Mouse (Mus musculus) lung, embryonic 16.5 days (tissue): ENCODE measurements around the gene Poglut1. TPM values are rescaled to one million over a fixed set of nuclear protein-coding genes. Genes with fewer than 3 reads are reported as not detected.

Experiments
- ATAC-seq: fragments of 200-750 bp; cut with Nextera tagmentation; 2 replicates; pipeline ENCODE4 v1.8.0; 2017; ENCODE audit warnings: low read depth, mild to moderate bottlenecking, moderate library complexity
- H3K27ac ChIP-seq: fragments of 300-500 bp; sonication (generic); 2 replicates; pipeline ENCODE4 v1.5.1; 2014; ENCODE audit warnings: mild to moderate bottlenecking, control low read depth, low read length
- H3K27me3 ChIP-seq: fragments of 300-500 bp; sonication (generic); 2 replicates; pipeline ENCODE4 v1.6.1; 2014; ENCODE audit warnings: low read depth, low read length, mixed read lengths; ENCODE audit not compliant: control insufficient read depth, insufficient read depth
- H3K36me3 ChIP-seq: fragments of 300-500 bp; sonication (generic); 2 replicates; pipeline ENCODE4 v1.6.1; 2014; ENCODE audit warnings: low read length; ENCODE audit not compliant: control insufficient read depth, insufficient read depth
- H3K4me1 ChIP-seq: fragments of 300-500 bp; sonication (generic); replicated peaks from 2 replicates; pipeline ENCODE4 v1.6.1; 2014; ENCODE audit warnings: low read length, mixed read lengths; ENCODE audit not compliant: control insufficient read depth, insufficient read depth
- H3K4me2 ChIP-seq: fragments of 300-500 bp; sonication (generic); 2 replicates; pipeline ENCODE4 v1.6.1; 2014; ENCODE audit warnings: low read depth, low read length, control low read depth
- H3K4me3 ChIP-seq: fragments of 300-500 bp; sonication (generic); 2 replicates; pipeline ENCODE4 v1.5.1; 2014; ENCODE audit warnings: mild to moderate bottlenecking, low read length, control low read depth
- H3K9ac ChIP-seq: fragments of 300-500 bp; sonication (generic); 2 replicates; pipeline ENCODE4 v1.6.1; 2014; ENCODE audit warnings: low read length, control low read depth
- H3K9me3 ChIP-seq: fragments of 300-500 bp; sonication (generic); 2 replicates; pipeline ENCODE4 v1.6.1; 2016; ENCODE audit warnings: low read length; ENCODE audit not compliant: control insufficient read depth
- WGBS: fragments of 180-500 bp; shearing (Covaris S2); extraction: QIAGEN DNeasy Blood & Tissue Kit; methylation state at CpG from one replicate; pipeline ENCODE4 v1.1.7; 2014; 5-methylcytosine and 5-hydroxymethylcytosine counted together
- polyA plus RNA-seq: library from polyadenylated mRNA; unstranded; fragments of >200 nt; fragmentation: Nextera tagmentation; extraction: Ambion mirVana; gene quantifications from 2 replicates; pipeline ENCODE4 v1.2.1, GENCODE M21; 2015

The Poglut1 gene
- polyA plus RNA-seq: 44.5 and 50.4 TPM in 2 replicates

DNA sequence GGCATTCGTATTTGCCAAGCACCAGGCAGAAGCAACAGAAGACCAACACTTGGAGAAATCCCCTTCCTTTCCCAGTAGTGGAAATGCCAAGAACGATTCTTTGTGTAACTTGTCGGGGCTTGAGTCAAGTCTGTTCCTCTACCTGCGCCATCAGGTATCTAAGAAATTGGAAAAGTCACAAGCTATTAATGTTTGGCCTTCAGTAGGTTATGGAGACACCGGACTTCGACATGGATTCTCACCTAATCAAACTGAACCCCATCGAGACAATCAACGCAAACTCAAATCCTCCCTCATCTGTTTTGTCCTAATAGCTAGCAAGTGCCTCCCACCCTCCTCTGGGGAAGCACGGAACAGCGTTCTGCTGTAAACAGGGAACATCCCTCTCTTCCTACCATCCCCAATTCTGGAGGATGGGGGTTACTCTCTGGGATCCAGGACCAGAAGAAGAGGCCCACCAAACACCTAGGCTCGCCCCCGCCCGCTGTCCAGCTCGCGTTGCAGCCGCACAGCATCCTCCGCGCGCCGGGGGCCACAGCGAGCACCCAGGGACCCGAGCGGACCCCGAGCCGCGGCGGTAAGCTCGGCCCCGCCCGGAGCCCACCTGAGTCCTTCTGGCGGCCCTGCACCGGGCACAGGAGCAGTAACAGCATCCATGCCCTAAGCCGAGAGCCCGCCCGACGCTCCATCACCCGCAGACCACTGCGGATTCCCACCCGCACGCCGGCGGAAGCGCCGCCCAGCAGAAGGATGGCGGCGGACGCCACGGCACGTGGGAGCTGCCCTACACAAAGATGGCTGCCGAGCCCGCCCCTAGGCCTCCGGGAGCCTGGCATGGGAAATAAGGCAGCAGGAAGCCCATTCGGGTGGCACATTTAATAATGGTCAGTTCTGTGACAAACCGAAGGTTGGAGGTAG, at the start of gene Poglut1:
TSS of gene Poglut1 (minus strand) at position 780 of the 918 bp plus-strand sequence.
- Histone ChIP-seq H3K4me1 (peaks cover 8% of the 10 kb centered on the region), H3K9me3 (no peaks in the 10 kb centered on the region), H3K4me3 (peak within 1 kb of the TSS; percentile 89), H3K27ac (no peak within 1 kb of the TSS), H3K4me2 (peak within 1 kb of the TSS; percentile 85), H3K9ac (peak within 1 kb of the TSS; percentile 86), H3K27me3 (peaks cover 5% of the 10 kb centered on the region; the same call in 1 of the 2 replicates), H3K36me3 (peaks cover 2% of the 10 kb centered on the region; the same call in 1 of the 2 replicates)
- peak; percentile 97 for ATAC-seq
- 2% methylated on average over 48 of the region's 54 CpGs for WGBS

- Histone ChIP-seq H3K27me3 (no peaks in the 10 kb centered on the region), H3K4me1 (no peaks in the 10 kb centered on the region), H3K36me3 (peaks cover 27% of the 10 kb centered on the region), H3K4me2 (no peak overlapping the region), H3K9me3 (no peaks in the 10 kb centered on the region), H3K27ac (no peak overlapping the region), H3K4me3 (no peak overlapping the region), H3K9ac (no peak overlapping the region)
- WGBS: 59% methylated on average over 11 of the region's 11 CpGs
- ATAC-seq: no peak
Observed at GRCm38 (mm10) chr16:38598986-38599680, 49.1 kb upstream of the Poglut1 start.

DNA sequence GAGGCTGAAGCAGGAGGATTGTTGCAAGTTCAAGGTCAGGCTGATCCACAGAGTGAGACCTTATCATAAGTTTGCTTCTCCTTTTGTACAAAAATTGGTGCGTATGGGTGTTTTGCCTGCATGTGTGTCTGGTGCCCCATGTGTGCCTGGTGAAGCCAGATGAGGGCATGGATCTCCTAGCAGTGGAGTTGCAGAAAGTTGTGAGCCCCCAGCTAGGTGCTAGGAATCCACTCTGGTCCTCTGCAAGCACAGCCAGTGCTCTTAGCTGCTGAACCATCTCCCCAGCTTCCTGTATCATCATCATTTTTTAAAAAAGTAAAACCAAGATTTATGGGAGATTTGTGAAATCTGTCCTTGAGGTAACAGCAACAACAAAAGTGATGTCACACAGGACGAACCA, 46.6 kb upstream of the Poglut1 start:
- no peak for ATAC-seq
- Histone ChIP-seq H3K27ac (no peak overlapping the region), H3K4me2 (no peak overlapping the region), H3K4me1 (no peaks in the 10 kb centered on the region), H3K27me3 (no peaks in the 10 kb centered on the region), H3K4me3 (no peak overlapping the region), H3K9ac (no peak overlapping the region), H3K9me3 (no peaks in the 10 kb centered on the region), H3K36me3 (peaks cover 12% of the 10 kb centered on the region)
- WGBS: 90% methylated on average over 2 of the region's 2 CpGs

GRCm38 (mm10) chr16:38596099-38596498, 46.0 kb upstream of the Poglut1 start:
- H3K27ac ChIP-seq: no peak overlapping the region
- H3K9ac ChIP-seq: no peak overlapping the region
- H3K27me3 ChIP-seq: no peaks in the 10 kb centered on the region
- WGBS: 83% methylated on average over 2 of the region's 2 CpGs
- H3K9me3 ChIP-seq: no peaks in the 10 kb centered on the region
- no peak for ATAC-seq
- H3K4me3 ChIP-seq: no peak overlapping the region
- H3K4me1 ChIP-seq: no peaks in the 10 kb centered on the region
- H3K4me2 ChIP-seq: no peak overlapping the region
- peaks cover 8% of the 10 kb centered on the region for H3K36me3 ChIP-seq

DNA sequence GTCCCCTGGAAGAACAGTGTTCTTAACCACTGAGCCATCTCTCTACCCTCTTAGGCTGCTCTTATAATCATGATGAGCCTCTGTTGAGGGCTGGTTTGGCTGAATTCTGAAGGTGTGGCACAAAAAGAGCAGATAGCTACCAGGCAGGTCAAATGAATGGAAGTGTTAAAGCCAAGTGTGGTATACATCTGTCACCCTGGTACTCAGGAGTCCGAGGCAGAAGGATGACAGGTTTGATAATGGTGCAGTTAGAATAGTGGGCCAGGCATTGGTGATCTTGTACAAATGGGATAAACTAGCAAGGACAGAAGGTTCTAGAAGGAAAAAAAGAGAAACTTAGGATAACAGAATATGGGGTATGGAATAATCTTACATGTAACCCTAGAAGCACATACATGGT, 44.4 kb upstream of the Poglut1 start:
- Histone ChIP-seq H3K36me3 (peaks cover 6% of the 10 kb centered on the region), H3K9me3 (no peaks in the 10 kb centered on the region), H3K27ac (no peak overlapping the region), H3K4me1 (no peaks in the 10 kb centered on the region), H3K4me2 (no peak overlapping the region), H3K27me3 (no peaks in the 10 kb centered on the region), H3K4me3 (no peak overlapping the region), H3K9ac (no peak overlapping the region)
- 88% methylated on average over 1 of the region's 1 CpGs for WGBS
- no peak for ATAC-seq

GRCm38 (mm10) chr16:38592946-38593345, 42.9 kb upstream of the Poglut1 start:
- no peak for ATAC-seq
- Histone ChIP-seq H3K36me3 (peaks cover 11% of the 10 kb centered on the region), H3K27ac (no peak overlapping the region)

DNA sequence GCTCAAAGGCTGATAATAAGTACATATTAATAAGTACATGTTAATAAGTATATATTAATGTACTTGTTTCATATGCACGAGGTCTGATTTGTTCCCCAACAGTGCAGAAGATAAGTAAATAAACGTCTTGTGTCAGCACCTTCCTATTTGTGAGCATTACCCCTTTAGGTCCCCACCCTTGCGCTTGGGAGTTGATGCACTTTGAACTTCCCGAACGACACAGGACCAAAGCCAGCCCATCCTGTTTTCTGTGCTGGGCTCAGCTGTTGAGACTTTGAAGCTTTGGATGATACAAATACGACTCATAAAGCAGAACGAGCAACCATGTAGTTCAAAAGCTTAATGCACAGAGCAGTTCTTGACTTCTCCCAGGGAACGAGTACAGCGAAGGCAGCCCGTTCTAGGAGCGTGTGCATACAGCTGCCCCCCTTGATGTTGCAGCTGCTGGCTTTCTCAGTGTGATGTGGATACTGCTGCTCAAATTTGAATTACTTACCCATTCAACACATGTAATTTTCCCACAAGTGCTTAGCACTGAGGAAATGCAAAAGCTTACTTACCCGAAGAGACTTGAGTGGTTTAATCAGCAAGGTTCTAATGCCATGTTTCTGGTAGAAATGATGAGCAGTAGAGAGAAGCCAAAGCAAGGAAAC, 42.1 kb upstream of the Poglut1 start:
- Histone ChIP-seq H3K27ac (no peak overlapping the region), H3K27me3 (no peaks in the 10 kb centered on the region), H3K4me3 (no peak overlapping the region), H3K4me2 (no peak overlapping the region), H3K4me1 (no peaks in the 10 kb centered on the region), H3K9me3 (no peaks in the 10 kb centered on the region), H3K36me3 (peaks cover 17% of the 10 kb centered on the region), H3K9ac (no peak overlapping the region)
- no peak for ATAC-seq
- 87% methylated on average over 12 of the region's 12 CpGs for WGBS

More at GRCm38 (mm10) chr16:38592946-38593345, 42.9 kb upstream of the Poglut1 start:
- Histone ChIP-seq H3K9me3 (no peaks in the 10 kb centered on the region), H3K9ac (no peak overlapping the region), H3K4me3 (no peak overlapping the region), H3K27me3 (no peaks in the 10 kb centered on the region), H3K4me2 (no peak overlapping the region), H3K4me1 (no peaks in the 10 kb centered on the region)
- 92% methylated on average over 4 of the region's 4 CpGs for WGBS

DNA sequence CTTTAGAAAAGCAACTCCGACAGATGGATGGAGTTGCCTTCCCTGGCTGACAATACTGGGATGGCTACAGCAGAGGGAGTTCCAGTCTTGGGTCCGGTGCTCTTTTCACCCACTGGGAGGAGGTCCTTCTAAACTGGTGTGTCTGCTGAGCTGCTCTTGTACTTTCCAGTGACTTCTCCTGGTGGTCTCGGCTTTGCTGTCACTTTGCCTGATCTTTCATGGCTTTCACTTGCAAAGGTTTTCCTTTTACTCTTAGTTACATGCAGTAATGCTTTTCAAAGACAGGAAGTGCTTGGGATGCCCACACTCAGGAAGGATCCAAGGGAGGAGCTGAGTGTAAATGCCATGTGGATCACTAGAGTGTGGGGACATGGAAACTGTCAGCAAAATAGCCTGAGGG, 41.4 kb upstream of the Poglut1 start:
- ATAC-seq: no peak
- H3K4me3 ChIP-seq: no peak overlapping the region
- no peaks in the 10 kb centered on the region for H3K9me3 ChIP-seq
- H3K4me1 ChIP-seq: no peaks in the 10 kb centered on the region
- no peak overlapping the region for H3K4me2 ChIP-seq
- peaks cover 21% of the 10 kb centered on the region for H3K36me3 ChIP-seq
- 75% methylated on average over 3 of the region's 3 CpGs for WGBS
- H3K9ac ChIP-seq: no peak overlapping the region
- no peaks in the 10 kb centered on the region for H3K27me3 ChIP-seq
- H3K27ac ChIP-seq: no peak overlapping the region

GRCm38 (mm10) chr16:38587572-38587971, 37.5 kb upstream of the Poglut1 start:
- H3K27ac ChIP-seq: no peak overlapping the region
- no peaks in the 10 kb centered on the region for H3K9me3 ChIP-seq
- H3K9ac ChIP-seq: no peak overlapping the region
- H3K4me2 ChIP-seq: no peak overlapping the region
- WGBS: 94% methylated on average over 4 of the region's 4 CpGs
- ATAC-seq: no peak
- no peaks in the 10 kb centered on the region for H3K4me1 ChIP-seq
- H3K4me3 ChIP-seq: no peak overlapping the region
- peaks cover 37% of the 10 kb centered on the region for H3K36me3 ChIP-seq
- no peaks in the 10 kb centered on the region for H3K27me3 ChIP-seq
